Mouse (Mus musculus) embryonic facial prominence, embryonic 10.5 days (tissue): ENCODE data around the gene Vpreb2. TPM values are rescaled to one million over a fixed set of nuclear protein-coding genes. Genes with fewer than 3 reads are reported as not detected.
"Not testable (repeated sequence)": the region's sequence is repeated elsewhere in the genome, so short reads cannot be mapped to it uniquely, and the experiment has no call there.

Experiments
- DNase-seq: peaks from one replicate; pipeline ENCODE4 v3.0.0-alpha.2; 2017; ENCODE audit warnings: low spot score
- H3K27ac ChIP-seq: fragments of 300-500 bp; sonication (generic); replicated peaks from 2 replicates; pipeline ENCODE4 v1.5.1; 2016; ENCODE audit warnings: mild to moderate bottlenecking
- H3K27me3 ChIP-seq: fragments of 300-500 bp; sonication (generic); replicated peaks from 2 replicates; pipeline ENCODE4 v1.6.1; 2016; ENCODE audit warnings: low read depth, mild to moderate bottlenecking; ENCODE audit not compliant: poor library complexity, severe bottlenecking
- H3K36me3 ChIP-seq: fragments of 300-500 bp; sonication (generic); replicated peaks from 2 replicates; pipeline ENCODE4 v1.6.1; 2016; ENCODE audit warnings: mild to moderate bottlenecking, moderate library complexity
- H3K4me1 ChIP-seq: fragments of 300-500 bp; sonication (generic); 2 replicates; pipeline ENCODE4 v1.6.1; 2016
- H3K4me3 ChIP-seq: fragments of 300-500 bp; sonication (generic); 2 replicates; pipeline ENCODE4 v1.5.1; 2016; ENCODE audit warnings: mild to moderate bottlenecking, moderate library complexity
- H3K9me3 ChIP-seq: fragments of 300-500 bp; sonication (generic); 2 replicates; pipeline ENCODE4 v1.6.1; 2016; ENCODE audit warnings: mild to moderate bottlenecking
- WGBS: fragments of 180-500 bp; shearing (Covaris S2); methylation state at CpG from one replicate; pipeline ENCODE4 v1.1.7; 2016; 5-methylcytosine and 5-hydroxymethylcytosine counted together
- polyA plus RNA-seq: library from polyadenylated mRNA; unstranded; fragments of >200 nt; fragmentation: Nextera tagmentation; extraction: Ambion mirVana; gene quantifications from 2 replicates; pipeline ENCODE4 v1.2.1, GENCODE M21; 2016

Gene Vpreb2
- polyA plus RNA-seq, 1 experiment from 2014 or later = not detected

GRCm38 (mm10) chr16:18007083-18007482 is 26.9 kb downstream of the Vpreb2 start:
- H3K4me3 ChIP-seq = no peak overlapping the region
- WGBS = 51% methylated on average over 4 of the region's 4 CpGs
- DNase-seq = no peak

GRCm38 (mm10) chr16:18011101-18011500 is 30.9 kb downstream of the Vpreb2 start:
- 72% methylated on average over 6 of the region's 6 CpGs for WGBS
- H3K27me3 ChIP-seq = no peaks in the 10 kb centered on the region
- no peak for DNase-seq
- H3K4me1 ChIP-seq = no peaks in the 10 kb centered on the region
- H3K27ac ChIP-seq = no peak overlapping the region
- 0 out of 2 replicates have a peak, but pooled peaks cover 5% of the 10 kb centered on the region for H3K9me3 ChIP-seq
- no peak overlapping the region for H3K4me3 ChIP-seq
- no peaks in the 10 kb centered on the region for H3K36me3 ChIP-seq

More at GRCm38 (mm10) chr16:18007083-18007482, 26.9 kb downstream of the Vpreb2 start:
- Histone ChIP-seq H3K27ac (no peak overlapping the region), H3K9me3 (no peaks in the 10 kb centered on the region), H3K36me3 (no peaks in the 10 kb centered on the region), H3K27me3 (no peaks in the 10 kb centered on the region), H3K4me1 (no peaks in the 10 kb centered on the region)

- H3K4me3 ChIP-seq, H3K27me3 ChIP-seq, DNase-seq, H3K36me3 ChIP-seq, H3K27ac ChIP-seq, H3K9me3 ChIP-seq, H3K4me1 ChIP-seq: not testable (repeated sequence)
- 55% methylated on average over 4 of the region's 4 CpGs for WGBS
Observed at GRCm38 (mm10) chr16:18016482-18016881, 36.3 kb downstream of the Vpreb2 start.

GRCm38 (mm10) chr16:18022780-18023557 is 42.7 kb downstream of the Vpreb2 start:
- 80% methylated on average over 8 of the region's 8 CpGs for WGBS
- no peak for DNase-seq
- no peak overlapping the region for H3K4me3 ChIP-seq

GRCm38 (mm10) chr16:18027371-18027770 is 47.1 kb downstream of the Vpreb2 start:
- H3K4me1 ChIP-seq = peaks cover 3% of the 10 kb centered on the region; the same call in 1 of the 2 replicates
- no peaks in the 10 kb centered on the region for H3K27me3 ChIP-seq
- H3K9me3 ChIP-seq = no peaks in the 10 kb centered on the region
- no peak overlapping the region for H3K4me3 ChIP-seq
- no peak overlapping the region for H3K27ac ChIP-seq
- DNase-seq = no peak
- WGBS = 67% methylated on average over 2 of the region's 2 CpGs
- H3K36me3 ChIP-seq = no peaks in the 10 kb centered on the region

More at GRCm38 (mm10) chr16:18022780-18023557, 42.7 kb downstream of the Vpreb2 start:
- peaks cover 3% of the 10 kb centered on the region; the same call in 1 of the 2 replicates for H3K4me1 ChIP-seq
- H3K27ac ChIP-seq = no peak overlapping the region
- no peaks in the 10 kb centered on the region for H3K9me3 ChIP-seq
- H3K27me3 ChIP-seq = no peaks in the 10 kb centered on the region
- H3K36me3 ChIP-seq = no peaks in the 10 kb centered on the region

Other genes with a start within 250 kb of the Vpreb2 start
- gene Med15, start 247.5 kb upstream of the Vpreb2 start, polyA plus RNA-seq = 50.3 and 50.5 TPM in 2 replicates
- 64.9 and 72.8 TPM in 2 replicates for gene Klhl22, start 220.8 kb upstream of the Vpreb2 start, polyA plus RNA-seq
- gene Scarf2, start 183.1 kb upstream of the Vpreb2 start, polyA plus RNA-seq = 9.3 and 10.5 TPM in 2 replicates
- gene B830017H08Rik, start 147.3 kb upstream of the Vpreb2 start, polyA plus RNA-seq = not detected in 2 replicates
- gene Car15, start 142.1 kb upstream of the Vpreb2 start, polyA plus RNA-seq = 2.5 and 4.1 TPM in 2 replicates
- 0.35 and 0.42 TPM in 2 replicates for gene Gm20518, start 88.8 kb upstream of the Vpreb2 start, polyA plus RNA-seq
- gene Tssk1, start 86.2 kb upstream of the Vpreb2 start, polyA plus RNA-seq = 0.04 TPM in 1 of 2 replicates, not detected in the other
- gene Dgcr2, start 81.9 kb upstream of the Vpreb2 start, polyA plus RNA-seq = 98.6 and 100 TPM in 2 replicates
- 0.14 TPM in 1 of 2 replicates, not detected in the other for gene Tssk2, start 81.8 kb upstream of the Vpreb2 start, polyA plus RNA-seq
- 57.4 and 60.6 TPM in 2 replicates for gene Ess2, start 69.1 kb upstream of the Vpreb2 start, polyA plus RNA-seq
- gene Gsc2, start 65.4 kb upstream of the Vpreb2 start, polyA plus RNA-seq = not detected in 2 replicates
- gene Slc25a1, start 52.2 kb upstream of the Vpreb2 start, polyA plus RNA-seq = 85.8 and 90.6 TPM in 2 replicates
- 151 and 165 TPM in 2 replicates for gene Dgcr6, start 72.4 kb downstream of the Vpreb2 start, polyA plus RNA-seq
- gene Prodh, start 109.8 kb downstream of the Vpreb2 start, polyA plus RNA-seq = 16.2 and 16.9 TPM in 2 replicates
- gene Rtn4r, start 147.2 kb downstream of the Vpreb2 start, polyA plus RNA-seq = 0.87 and 1.4 TPM in 2 replicates
- not detected in 2 replicates for gene Ccdc188, start 237.5 kb downstream of the Vpreb2 start, polyA plus RNA-seq